Mouse (Mus musculus) spleen, adult 12 weeks (tissue): ENCODE results near the gene Htr7.

Source experiments
- DNase-seq: peaks from one replicate; pipeline ENCODE4 v3.0.0; 2022; ENCODE audit warnings: low spot score

Htr7 gene

GRCm38 (mm10) chr19:35957656-35958055 lies 99.7 kb downstream of the Htr7 start:
- no peak for DNase-seq

GRCm38 (mm10) chr19:35955698-35956097 lies 101.6 kb downstream of the Htr7 start:
- DNase-seq: no peak

DNA sequence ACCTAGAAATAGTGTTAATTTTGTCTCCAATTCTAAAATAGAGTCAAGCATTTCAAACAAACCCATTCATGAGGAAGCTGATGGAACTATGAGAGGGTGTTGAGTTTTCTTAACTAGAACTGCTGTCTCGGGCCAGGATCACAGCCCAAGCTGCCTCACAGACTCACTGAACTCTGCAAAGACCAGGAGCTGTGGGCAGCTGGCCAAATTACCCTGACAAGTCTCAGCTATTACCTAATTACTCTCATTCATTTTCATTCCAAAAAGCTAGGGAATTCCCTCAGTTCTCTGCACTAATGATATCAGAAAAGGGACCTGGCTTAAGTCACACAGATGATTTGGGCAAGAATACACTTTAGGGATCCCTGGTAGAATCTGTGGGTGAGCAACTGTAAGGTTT lies 107.4 kb downstream of the Htr7 start:
- DNase-seq: no peak

- no peak for DNase-seq
Measured at GRCm38 (mm10) chr19:35924961-35925495, 132.3 kb downstream of the Htr7 start.

GRCm38 (mm10) chr19:35924418-35924817 lies 132.9 kb downstream of the Htr7 start:
- no peak for DNase-seq
